Mouse (Mus musculus) left cerebral cortex, adult 2 months (tissue): Measurements from ENCODE around the gene Cspg5. TPM values are rescaled to one million over a fixed set of nuclear protein-coding genes. Genes with fewer than 3 reads are reported as not detected.

ENCODE experiments used
- DNase-seq, 2 experiments: peaks; one replicate each; pipeline ENCODE4 v3.0.0; 2021 to 2022; ENCODE audit warnings: low spot score in 2 of 2, mixed read lengths in 1 of 2; ENCODE audit errors: extremely low spot score in 1 of 2
- H3K27ac ChIP-seq: fragments of 200-600 bp; 2 replicates; pipeline ENCODE4 v1.8.1; 2022
- H3K4me3 ChIP-seq: fragments of 200-600 bp; 2 replicates; pipeline ENCODE4 v1.8.1; 2022
- CTCF ChIP-seq: fragments of 200-600 bp; IDR thresholded peaks from 2 replicates; pipeline ENCODE4 v1.8.1; 2022; ENCODE audit warnings: antibody characterized with exemption, mild to moderate bottlenecking, moderate library complexity
- intact Hi-C: fragments of 180-260 bp; cut with DNase I; formaldehyde crosslinking; loops from one replicate; pipeline ENCODE4 v1.15.1; 2025
- total RNA-seq, 2 experiments: library from RNA; stranded (reverse); gene quantifications; 2 replicates each; pipeline ENCODE4 v1.2.3; 2021

The Cspg5 gene
- total RNA-seq, 2 experiments from 2014 or later = 352 to 356 TPM

- DNase-seq = no peak
- intact Hi-C loops = no loop called here
- Histone ChIP-seq H3K4me3 (no peak overlapping the region), H3K27ac (no peak overlapping the region)
- no peak for TF ChIP-seq CTCF
Observed at GRCm38 (mm10) chr9:110258646-110259045, 15.1 kb downstream of the Cspg5 start.

GRCm38 (mm10) chr9:110259118-110259517, 15.5 kb downstream of the Cspg5 start:
- intact Hi-C loops = no loop called here
- Histone ChIP-seq H3K4me3 (no peak overlapping the region), H3K27ac (no peak overlapping the region)
- no peak for TF ChIP-seq CTCF
- no peak for DNase-seq

GRCm38 (mm10) chr9:110263181-110263580, 19.6 kb downstream of the Cspg5 start:
- intact Hi-C loops = no loop called here
- no peak for DNase-seq
- H3K4me3 ChIP-seq = no peak overlapping the region
- no peak for TF ChIP-seq CTCF
- H3K27ac ChIP-seq = no peak overlapping the region; the same call in 1 of the 2 replicates

GRCm38 (mm10) chr9:110264991-110265390, 21.4 kb downstream of the Cspg5 start:
- no peak for TF ChIP-seq CTCF
- Histone ChIP-seq H3K27ac (no peak overlapping the region), H3K4me3 (no peak overlapping the region)
- intact Hi-C loops = no loop called here
- DNase-seq = no peak

GRCm38 (mm10) chr9:110268416-110268815, 24.8 kb downstream of the Cspg5 start:
- H3K27ac ChIP-seq = peak overlapping the region; percentile 11; the same call in 1 of the 2 replicates
- TF ChIP-seq CTCF = no peak
- no peak overlapping the region for H3K4me3 ChIP-seq
- intact Hi-C loops = no loop called here
- DNase-seq = no peak

- no peak for TF ChIP-seq CTCF
- H3K4me3 ChIP-seq = no peak overlapping the region
- H3K27ac ChIP-seq = no peak overlapping the region
- no peak for DNase-seq
- intact Hi-C loops = loop anchor here (1.0 kb wide), 1 partner anchor 99 kb away; no protein-coding TSS in a partner anchor
Observed at GRCm38 (mm10) chr9:110272330-110272729, 28.7 kb downstream of the Cspg5 start.

GRCm38 (mm10) chr9:110273507-110273906, 29.9 kb downstream of the Cspg5 start:
- no peak for TF ChIP-seq CTCF
- DNase-seq = no peak
- intact Hi-C loops = no loop called here
- peak overlapping the region; percentile 42; the same call in 1 of the 2 replicates for H3K27ac ChIP-seq
- H3K4me3 ChIP-seq = no peak overlapping the region

- intact Hi-C loops = no loop called here
- no peak for DNase-seq
- TF ChIP-seq CTCF = peak; percentile 19
- no peak overlapping the region for H3K27ac ChIP-seq
- H3K4me3 ChIP-seq = no peak overlapping the region
Observed at GRCm38 (mm10) chr9:110275882-110276281, 32.3 kb downstream of the Cspg5 start.

- intact Hi-C loops = no loop called here
- H3K27ac ChIP-seq = peak overlapping the region; percentile 37; the same call in 1 of the 2 replicates
- H3K4me3 ChIP-seq = no peak overlapping the region
- no peak for TF ChIP-seq CTCF
- DNase-seq = peak; percentile 39 to 72
Observed at GRCm38 (mm10) chr9:110277431-110277881, 33.9 kb downstream of the Cspg5 start.

- TF ChIP-seq CTCF = no peak
- intact Hi-C loops = no loop called here
- Histone ChIP-seq H3K27ac (peak overlapping the region; percentile 15; the same call in 1 of the 2 replicates), H3K4me3 (no peak overlapping the region)
- DNase-seq = no peak
Observed at GRCm38 (mm10) chr9:110284075-110284697, 40.6 kb downstream of the Cspg5 start.

- Histone ChIP-seq H3K27ac (peak overlapping the region; percentile 77), H3K4me3 (no peak overlapping the region)
- intact Hi-C loops = no loop called here
- DNase-seq = peak in 1 of 2 experiments; percentile 51
- no peak for TF ChIP-seq CTCF
Observed at GRCm38 (mm10) chr9:110287321-110287924, 43.8 kb downstream of the Cspg5 start.

- peak overlapping the region; percentile 41 for H3K4me3 ChIP-seq
- no peak for TF ChIP-seq CTCF
- peak; percentile 43 to 44 for DNase-seq
- intact Hi-C loops = loop anchor here (2.0 to 5.0 kb wide), 3 partner anchors 48 to 122 kb away; no protein-coding TSS in a partner anchor
- H3K27ac ChIP-seq = peak overlapping the region; percentile 90
Observed at GRCm38 (mm10) chr9:110293254-110293718, 49.7 kb downstream of the Cspg5 start.
